Mouse (Mus musculus): ENCODE measurements around the gene Sik2.

- TF ChIP-seq CTCF (conservative IDR thresholded peaks at IDR 0.05 in 1 of 2, IDR thresholded peaks at IDR 0.05 in 1 of 2; ENCODE audit: low read depth in 2 of 2, low read length in 2 of 2) = no peak
- no peak for TF ChIP-seq RCOR1 (conservative IDR thresholded peaks at IDR 0.05; ENCODE audit: low read depth, low read length)
- no peak for TF ChIP-seq MAFK (IDR thresholded peaks at IDR 0.05; ENCODE audit: insufficient replicate concordance, low read length)
- no peak for TF ChIP-seq POLR2A (IDR thresholded peaks at IDR 0.05; ENCODE audit: low read depth, low read length)
- no peak for TF ChIP-seq MAX (IDR thresholded peaks at IDR 0.05; ENCODE audit: low read length)
- no peak for TF ChIP-seq RAD21 (IDR thresholded peaks at IDR 0.05; ENCODE audit: low read depth, low read length)
- no peak for TF ChIP-seq JUND (conservative IDR thresholded peaks at IDR 0.05; ENCODE audit: low read depth, low read length)
- TF ChIP-seq USF2 (conservative IDR thresholded peaks at IDR 0.05; ENCODE audit: low read depth, low read length) = no peak
- no peak for TF ChIP-seq MYC (IDR thresholded peaks at IDR 0.05; ENCODE audit: low read depth, low read length)
- TF ChIP-seq EP300 (IDR thresholded peaks at IDR 0.05; ENCODE audit: low read length) = no peak
- TF ChIP-seq IRF4 (IDR thresholded peaks at IDR 0.05; ENCODE audit: low read depth, low read length) = no peak
Measured at GRCm38 (mm10) chr9:50875470-50875869, 133.4 kb downstream of the Sik2 start.
